Mouse (Mus musculus): ENCODE measurements around the gene Actb. TPM values are rescaled to one million over a fixed set of nuclear protein-coding genes. Genes with fewer than 3 reads are reported as not detected.

The Actb gene
- total RNA-seq (2021) = 1,000 to 10,000 TPM; 1,025 to 1,358 TPM
- long read RNA-seq, experiment 1, transcript Actb-201 (6 exons, 1,920 nt) = major isoform, 472 of 535 reads
- long read RNA-seq, experiment 1, partial matches to known transcripts = 33 of 535 reads
- long read RNA-seq, experiment 1, other reads (novel, unspliced or antisense) = 30 of 535 reads
- long read RNA-seq, experiment 2, transcript Actb-201 (6 exons, 1,920 nt) = major isoform, 318 of 375 reads
- long read RNA-seq, experiment 2, partial matches to known transcripts = 30 of 375 reads
- long read RNA-seq, experiment 2, other reads (novel, unspliced or antisense) = 27 of 375 reads

- intact Hi-C loops (cut with DNase I) = no loop called here
Observed at GRCm38 (mm10) chr5:142906532-142907047, at the start of gene Actb. Actb (minus strand) TSS chr5:142906754.

GRCm38 (mm10) chr5:142953641-142954040 is 47.1 kb upstream of the Actb start:
- intact Hi-C loops (cut with DNase I) = no loop called here
- DNase-seq = no peak

More at GRCm38 (mm10) chr5:142906532-142907047, at the start of gene Actb:
- DNase-seq = peak; percentile 98

GRCm38 (mm10) chr5:142950405-142950804 is 43.9 kb upstream of the Actb start:
- peak in 1 of 2 experiments; percentile 20 for DNase-seq
- intact Hi-C loops (cut with DNase I) = no loop called here

GRCm38 (mm10) chr5:142949580-142949979 is 43.0 kb upstream of the Actb start:
- DNase-seq = no peak
- intact Hi-C loops (cut with DNase I) = no loop called here

GRCm38 (mm10) chr5:142947460-142947859 is 40.9 kb upstream of the Actb start:
- intact Hi-C loops (cut with DNase I) = no loop called here
- DNase-seq = no peak

- intact Hi-C loops (cut with DNase I) = no loop called here
Observed at GRCm38 (mm10) chr5:142944979-142945682, 38.6 kb upstream of the Actb start.

GRCm38 (mm10) chr5:142940393-142940792 is 33.8 kb upstream of the Actb start:
- intact Hi-C loops (cut with DNase I) = no loop called here
- no peak for DNase-seq

More at GRCm38 (mm10) chr5:142944979-142945682, 38.6 kb upstream of the Actb start:
- peak; percentile 65 to 68 for DNase-seq

GRCm38 (mm10) chr5:142937956-142938727 is 31.6 kb upstream of the Actb start:
- peak; percentile 28 to 59 for DNase-seq
- intact Hi-C loops (cut with DNase I) = loop anchor here (1.0 kb wide), 1 partner anchor 36 kb away; no protein-coding TSS in a partner anchor

- DNase-seq = peak; percentile 87 to 92
- intact Hi-C loops (cut with DNase I) = loop anchor here (1.0 kb wide), 2 partner anchors 101 to 130 kb away; no protein-coding TSS in a partner anchor
Observed at GRCm38 (mm10) chr5:142936336-142936719, 29.8 kb upstream of the Actb start.

- intact Hi-C loops (cut with DNase I) = loop anchor here (1.0 kb wide), 2 partner anchors 102 to 131 kb away; no protein-coding TSS in a partner anchor
- DNase-seq = peak; percentile 62 to 82
Observed at GRCm38 (mm10) chr5:142935642-142936335, 29.2 kb upstream of the Actb start.

- DNase-seq = no peak
- intact Hi-C loops (cut with DNase I) = loop anchor here (1.0 to 5.0 kb wide), 2 partner anchors 53 to 160 kb away; no protein-coding TSS in a partner anchor
Observed at GRCm38 (mm10) chr5:142932731-142933130, 26.2 kb upstream of the Actb start.

GRCm38 (mm10) chr5:142932084-142932685 is 25.6 kb upstream of the Actb start:
- intact Hi-C loops (cut with DNase I) = loop anchor here (1.0 to 5.0 kb wide), 2 partner anchors 53 to 160 kb away; no protein-coding TSS in a partner anchor
- DNase-seq = peak; percentile 80 to 89

- no peak for DNase-seq
- intact Hi-C loops (cut with DNase I) = loop anchor here (2.0 to 5.0 kb wide), 2 partner anchors 26 to 159 kb away; no protein-coding TSS in a partner anchor
Observed at GRCm38 (mm10) chr5:142931241-142931745, 24.7 kb upstream of the Actb start.

GRCm38 (mm10) chr5:142929400-142929752 is 22.8 kb upstream of the Actb start:
- intact Hi-C loops (cut with DNase I) = no loop called here
- DNase-seq = no peak

- intact Hi-C loops (cut with DNase I) = no loop called here
- DNase-seq = peak; percentile 85 to 88
Observed at GRCm38 (mm10) chr5:142928749-142929399, 22.3 kb upstream of the Actb start.

GRCm38 (mm10) chr5:142927341-142927930 is 20.9 kb upstream of the Actb start:
- intact Hi-C loops (cut with DNase I) = loop anchor here (2.0 kb wide), 1 partner anchor 17 kb away; no protein-coding TSS in a partner anchor
- no peak for DNase-seq

- intact Hi-C loops (cut with DNase I) = loop anchor here (2.0 kb wide), 1 partner anchor 16 kb away; no protein-coding TSS in a partner anchor
Observed at GRCm38 (mm10) chr5:142926940-142927228, 20.3 kb upstream of the Actb start.

More at GRCm38 (mm10) chr5:142926940-142927228, 20.3 kb upstream of the Actb start:
- DNase-seq = no peak
